Mouse (Mus musculus): ENCODE results near the gene Zfp810. TPM values are rescaled to one million over a fixed set of nuclear protein-coding genes. Genes with fewer than 3 reads are reported as not detected.

Gene Zfp810
- polyA plus RNA-seq, 1 experiment, result 11.5 TPM

DNA sequence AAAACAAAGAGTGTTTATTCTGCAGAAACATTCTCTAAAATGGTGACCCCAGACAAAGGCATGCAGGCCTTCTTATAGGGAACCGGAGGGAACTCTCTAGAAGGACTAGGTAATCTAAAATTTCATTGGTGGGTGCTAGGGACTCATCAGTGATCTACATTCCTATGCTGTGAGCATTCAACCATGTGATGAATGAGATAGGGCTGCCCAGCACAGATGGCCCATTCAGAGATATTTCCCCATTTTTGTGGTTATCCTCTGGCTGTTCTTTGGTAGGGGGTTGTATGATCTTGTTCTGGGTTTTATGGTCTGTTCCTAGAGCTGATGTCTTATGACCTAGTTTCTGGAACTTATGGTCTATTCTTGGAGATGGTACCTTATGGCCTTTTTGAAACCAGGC lies 38.6 kb downstream of the Zfp810 start:
- H3K27me3 ChIP-seq (ENCODE audit: control insufficient read depth, insufficient read depth, low read length), result no peaks in the 10 kb centered on the region
- WGBS, result 98% methylated on average over 1 of the region's 1 CpGs

DNA sequence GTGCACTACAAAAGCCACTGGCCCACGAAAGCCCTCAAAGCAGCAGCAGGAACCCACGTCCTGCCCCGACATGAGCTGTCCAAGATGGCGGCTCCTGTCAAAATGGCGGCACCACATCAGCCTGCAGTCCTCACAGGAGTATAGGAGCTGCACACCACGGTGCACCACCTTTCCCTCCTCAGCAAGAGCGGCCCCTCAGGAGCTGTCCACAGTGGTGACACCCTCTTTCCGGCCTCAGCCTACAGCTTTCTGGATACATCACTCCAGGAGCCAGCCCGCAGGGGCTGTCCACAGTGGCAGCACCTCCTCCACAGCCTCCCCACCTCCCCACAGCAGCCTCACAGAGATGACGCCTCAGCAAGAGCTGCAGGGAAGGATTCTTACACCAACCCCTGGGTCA lies 44.8 kb downstream of the Zfp810 start:
- Histone ChIP-seq H3K27ac (ENCODE audit: control insufficient read depth, insufficient read depth, low read length) (no peak overlapping the region), H3K27me3 (ENCODE audit: control insufficient read depth, insufficient read depth, low read length) (no peaks in the 10 kb centered on the region), H3K4me3 (ENCODE audit: control insufficient read depth, insufficient read depth, low read length) (no peak overlapping the region), H3K4me1 (replicated peaks; ENCODE audit: control insufficient read depth, insufficient read depth, low read length) (no peaks in the 10 kb centered on the region), H3K36me3 (ENCODE audit: control insufficient read depth, insufficient read depth, low read length) (no peaks in the 10 kb centered on the region)
- WGBS, result 95% methylated on average over 10 of the region's 10 CpGs
- DNase-seq, result no peak
- no peak for TF ChIP-seq CTCF (IDR thresholded peaks at IDR 0.05; ENCODE audit: borderline replicate concordance, control insufficient read depth, extremely low read depth, insufficient read depth, low read length, poor library complexity)
- TF ChIP-seq POLR2A (IDR thresholded peaks at IDR 0.05; ENCODE audit: control insufficient read depth, extremely low read depth, insufficient read depth, low read length, poor library complexity), result no peak

More for the DNA sequence above, 38.6 kb downstream of the Zfp810 start:
- Histone ChIP-seq H3K36me3 (ENCODE audit: control insufficient read depth, insufficient read depth, low read length) (no peaks in the 10 kb centered on the region), H3K27ac (ENCODE audit: control insufficient read depth, insufficient read depth, low read length) (no peak overlapping the region), H3K4me3 (ENCODE audit: control insufficient read depth, insufficient read depth, low read length) (no peak overlapping the region), H3K4me1 (replicated peaks; ENCODE audit: control insufficient read depth, insufficient read depth, low read length) (no peaks in the 10 kb centered on the region)
- DNase-seq, result no peak
- TF ChIP-seq POLR2A (IDR thresholded peaks at IDR 0.05; ENCODE audit: control insufficient read depth, extremely low read depth, insufficient read depth, low read length, poor library complexity), result no peak
- no peak for TF ChIP-seq CTCF (IDR thresholded peaks at IDR 0.05; ENCODE audit: borderline replicate concordance, control insufficient read depth, extremely low read depth, insufficient read depth, low read length, poor library complexity)

DNA sequence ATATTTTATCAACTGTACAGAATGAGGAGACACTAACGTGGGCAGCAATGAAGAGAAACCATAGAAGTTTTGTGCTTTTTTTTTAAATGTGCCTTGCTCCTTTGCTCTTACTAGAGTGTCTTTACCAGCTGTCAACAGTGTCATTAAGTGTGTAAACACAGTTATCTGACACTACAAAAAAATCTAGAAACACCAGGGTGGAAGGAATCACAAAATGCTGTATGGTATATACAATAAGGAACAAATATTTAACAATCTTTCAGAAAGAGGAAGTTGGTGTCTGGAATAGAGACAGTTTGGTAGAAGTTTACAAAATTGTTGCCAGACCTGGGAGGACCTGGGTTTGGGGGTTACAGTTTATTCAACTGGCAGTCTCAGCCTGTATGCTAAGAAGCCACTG lies 45.9 kb downstream of the Zfp810 start:
- no peak overlapping the region for H3K27ac ChIP-seq (ENCODE audit: control insufficient read depth, insufficient read depth, low read length)
- no peaks in the 10 kb centered on the region for H3K36me3 ChIP-seq (ENCODE audit: control insufficient read depth, insufficient read depth, low read length)
- no peak for DNase-seq
- H3K4me1 ChIP-seq (replicated peaks; ENCODE audit: control insufficient read depth, insufficient read depth, low read length), result no peaks in the 10 kb centered on the region
- WGBS, result 87% methylated on average over 1 of the region's 1 CpGs
- no peak overlapping the region for H3K4me3 ChIP-seq (ENCODE audit: control insufficient read depth, insufficient read depth, low read length)
- TF ChIP-seq POLR2A (IDR thresholded peaks at IDR 0.05; ENCODE audit: control insufficient read depth, extremely low read depth, insufficient read depth, low read length, poor library complexity) (no peak), CTCF (IDR thresholded peaks at IDR 0.05; ENCODE audit: borderline replicate concordance, control insufficient read depth, extremely low read depth, insufficient read depth, low read length, poor library complexity) (no peak)
- no peaks in the 10 kb centered on the region for H3K27me3 ChIP-seq (ENCODE audit: control insufficient read depth, insufficient read depth, low read length)

DNA sequence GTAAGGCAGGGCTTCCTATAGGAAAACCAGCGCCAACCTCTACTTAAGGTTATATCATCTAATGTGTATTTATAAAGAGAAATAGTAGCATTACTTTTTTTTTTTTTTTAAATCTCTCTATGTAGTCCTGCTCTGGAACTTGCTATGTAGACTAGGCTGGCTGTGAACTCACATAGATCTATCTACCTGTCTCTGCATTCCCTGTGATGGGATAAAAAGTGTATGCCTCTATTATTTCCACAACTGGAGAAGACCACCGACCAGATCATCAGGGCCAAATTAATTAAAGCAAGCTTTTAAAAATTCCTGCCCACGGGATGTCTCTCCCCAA lies 47.4 kb downstream of the Zfp810 start:
- H3K4me1 ChIP-seq (replicated peaks; ENCODE audit: control insufficient read depth, insufficient read depth, low read length), result no peaks in the 10 kb centered on the region
- no peak for TF ChIP-seq POLR2A (IDR thresholded peaks at IDR 0.05; ENCODE audit: control insufficient read depth, extremely low read depth, insufficient read depth, low read length, poor library complexity)
- TF ChIP-seq CTCF (IDR thresholded peaks at IDR 0.05; ENCODE audit: borderline replicate concordance, control insufficient read depth, extremely low read depth, insufficient read depth, low read length, poor library complexity), result no peak
- no peak overlapping the region for H3K4me3 ChIP-seq (ENCODE audit: control insufficient read depth, insufficient read depth, low read length)
- no peaks in the 10 kb centered on the region for H3K36me3 ChIP-seq (ENCODE audit: control insufficient read depth, insufficient read depth, low read length)
- WGBS, result 36% methylated on average over 3 of the region's 3 CpGs
- no peaks in the 10 kb centered on the region for H3K27me3 ChIP-seq (ENCODE audit: control insufficient read depth, insufficient read depth, low read length)
- no peak overlapping the region for H3K27ac ChIP-seq (ENCODE audit: control insufficient read depth, insufficient read depth, low read length)
- DNase-seq, result no peak

DNA sequence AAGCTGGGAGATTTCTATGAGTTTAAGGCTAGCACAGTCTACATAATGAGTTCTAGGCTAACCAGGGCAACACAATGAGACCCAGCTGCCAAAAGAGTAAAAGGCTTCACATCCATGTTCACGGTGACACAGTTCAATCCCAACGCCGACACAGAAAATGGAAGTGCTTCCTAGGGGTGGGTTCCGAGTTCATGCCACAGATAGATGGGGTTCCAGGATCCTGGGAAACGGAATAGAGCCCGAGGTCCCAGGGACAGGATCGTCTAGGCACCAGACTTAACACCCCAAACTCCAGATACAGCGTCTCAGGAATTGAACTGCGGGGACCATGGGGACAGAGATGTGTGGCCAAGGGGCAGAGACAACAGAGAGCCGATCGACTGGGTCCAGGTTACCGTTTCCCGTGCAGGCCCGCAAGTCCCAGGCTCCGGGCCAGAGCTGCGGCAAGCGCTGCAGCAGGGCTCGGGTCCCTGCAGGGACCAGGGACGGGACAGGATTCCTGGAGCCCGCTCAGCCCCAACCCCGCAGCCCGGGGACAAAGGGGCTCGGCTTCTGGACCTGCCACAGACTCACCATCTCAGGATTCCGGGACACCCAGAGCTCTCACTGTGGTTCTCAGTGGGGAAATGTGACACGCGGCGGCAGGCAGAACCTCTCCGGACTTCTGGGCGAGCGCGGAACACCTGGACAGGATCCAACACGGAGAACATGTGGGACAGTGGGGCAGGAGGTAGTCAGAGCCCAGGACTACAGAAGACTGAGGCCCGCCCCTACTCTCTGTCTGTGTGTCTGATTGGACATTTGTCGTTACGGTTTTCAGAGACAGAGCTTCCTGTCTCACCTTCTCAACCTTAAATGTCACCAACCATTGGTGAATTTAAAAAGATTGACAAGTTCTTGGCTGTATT lies 48.0 kb downstream of the Zfp810 start, which contains the start of gene Zfp599:
Gene Zfp599 (minus strand): TSS at position 712 of the 908 bp plus-strand sequence.
- H3K36me3 ChIP-seq (ENCODE audit: control insufficient read depth, insufficient read depth, low read length), result no peaks in the 10 kb centered on the region
- no peaks in the 10 kb centered on the region for H3K4me1 ChIP-seq (replicated peaks; ENCODE audit: control insufficient read depth, insufficient read depth, low read length)
- H3K4me3 ChIP-seq (ENCODE audit: control insufficient read depth, insufficient read depth, low read length), result peak within 1 kb of the TSS; percentile 65
- WGBS, result under 1% methylated on average over 35 of the region's 35 CpGs
- H3K27ac ChIP-seq (ENCODE audit: control insufficient read depth, insufficient read depth, low read length), result no peak within 1 kb of the TSS
- no peaks in the 10 kb centered on the region for H3K27me3 ChIP-seq (ENCODE audit: control insufficient read depth, insufficient read depth, low read length)
- TF ChIP-seq POLR2A (IDR thresholded peaks at IDR 0.05; ENCODE audit: control insufficient read depth, extremely low read depth, insufficient read depth, low read length, poor library complexity) (no peak), CTCF (IDR thresholded peaks at IDR 0.05; ENCODE audit: borderline replicate concordance, control insufficient read depth, extremely low read depth, insufficient read depth, low read length, poor library complexity) (no peak)
- DNase-seq, result peak; percentile 80

DNA sequence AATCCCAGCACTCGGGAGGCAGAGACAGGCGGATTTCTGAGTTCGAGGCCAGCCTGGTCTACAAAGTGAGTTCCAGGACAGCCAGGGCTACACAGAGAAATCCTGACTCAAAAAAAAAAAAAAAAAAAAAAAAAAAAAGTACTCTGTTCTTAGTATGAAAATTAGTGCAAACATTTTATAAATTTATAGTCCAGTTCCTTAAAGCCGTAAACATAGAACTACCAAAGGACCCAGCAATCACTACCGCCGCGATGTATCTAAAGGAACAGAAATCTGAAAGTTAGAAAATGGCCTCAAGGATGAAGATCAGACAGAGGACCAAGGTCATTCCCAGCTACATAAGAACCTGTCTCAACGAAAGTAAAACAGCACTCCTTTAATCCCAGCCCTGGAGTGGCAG lies 48.7 kb downstream of the Zfp810 start:
- Histone ChIP-seq H3K27ac (ENCODE audit: control insufficient read depth, insufficient read depth, low read length) (no peak overlapping the region), H3K4me3 (ENCODE audit: control insufficient read depth, insufficient read depth, low read length) (no peak overlapping the region), H3K36me3 (ENCODE audit: control insufficient read depth, insufficient read depth, low read length) (peaks cover 2% of the 10 kb centered on the region; the same call in 1 of the 2 replicates), H3K27me3 (ENCODE audit: control insufficient read depth, insufficient read depth, low read length) (no peaks in the 10 kb centered on the region), H3K4me1 (replicated peaks; ENCODE audit: control insufficient read depth, insufficient read depth, low read length) (no peaks in the 10 kb centered on the region)
- TF ChIP-seq CTCF (IDR thresholded peaks at IDR 0.05; ENCODE audit: borderline replicate concordance, control insufficient read depth, extremely low read depth, insufficient read depth, low read length, poor library complexity) (no peak), POLR2A (IDR thresholded peaks at IDR 0.05; ENCODE audit: control insufficient read depth, extremely low read depth, insufficient read depth, low read length, poor library complexity) (no peak)
- WGBS, result 87% methylated on average over 8 of the region's 8 CpGs
- DNase-seq, result no peak

Measured in thymus, adult 2 months (tissue).